22 mouse cellular contexts compared by ENCODE assay signal in the genomic region with DNA sequence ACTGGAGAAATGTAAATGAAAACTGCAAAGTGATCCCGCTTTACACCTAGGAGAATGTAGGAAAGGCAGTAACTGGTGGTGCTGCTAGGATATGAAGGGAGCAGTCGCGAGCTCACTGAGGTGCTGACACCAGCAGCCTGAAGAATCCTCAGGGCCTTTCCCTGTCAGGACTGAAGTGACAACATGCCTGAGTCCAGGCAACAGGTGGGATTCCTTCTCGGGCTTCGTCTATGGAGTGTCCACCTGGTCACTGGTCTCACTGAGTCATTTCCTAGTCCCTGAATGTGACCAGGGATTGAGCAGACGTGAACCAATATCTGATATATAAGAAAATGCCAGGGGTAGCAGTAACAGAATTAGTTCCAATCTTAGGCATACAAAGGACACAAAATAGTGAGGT. TPM values are rescaled to one million over a fixed set of nuclear protein-coding genes. Genes with fewer than 3 reads are reported as not detected.
DNase-seq lines count a peak whose midpoint lies in the region; ATAC-seq and TF ChIP-seq lines count a peak whose summit lies in the region.
"Had no signal": no experiment of that assay in that cellular context is flagged by ENCODE, and none has a peak within 500 bp of the region (broad histone marks: within the 10 kb centered on the region; RNA-seq: fewer than 3 reads in every experiment).

No protein-coding gene starts in this region.

- H3K4me2 ChIP-seq in myocyte (ENCODE audit: low read depth), result no peak overlapping the region

- no peak for ATAC-seq in activated CD4-positive, CD25-positive, alpha-beta regulatory T cell, adult 4 months
- ATAC-seq: CD4-positive, CD25-positive, alpha-beta regulatory T cell, adult 4 months; Patski had no signal

- H3K36me3 ChIP-seq in C2C12 (ENCODE audit: control insufficient read depth, insufficient read depth) (no peaks in the 10 kb centered on the region), myocyte (ENCODE audit: control insufficient read depth, insufficient read depth) (no peaks in the 10 kb centered on the region)
- H3K36me3 ChIP-seq: G1E had no signal

- peak; percentile 42 for DNase-seq in heart, adult 11 months
- DNase-seq in heart, adult 18-20 months, result no peak
- DNase-seq in urinary bladder, adult 18-20 months (ENCODE audit: low spot score in 2 of 2), result no peak
- DNase-seq: adrenal gland, adult 2 months; adrenal gland, adult 8-10 months; adrenal gland, postnatal 10 days; adrenal gland, postnatal 14 days; adrenal gland, postnatal 25 days; adrenal gland, postnatal 36 days; B cell, adult 2 months; cerebellum, adult 11 months; cerebellum, adult 11-12 months; cerebellum, adult 18-20 months; cerebellum, adult 2 months; cerebellum, adult 8-10 months had no signal

- no peak for TF ChIP-seq POLR2A in myocyte (IDR thresholded peaks at IDR 0.05; ENCODE audit: insufficient read length, low read depth)

- H3K79me2 ChIP-seq in C2C12 (ENCODE audit: control insufficient read depth, insufficient read depth) (no peaks in the 10 kb centered on the region), myocyte (ENCODE audit: control insufficient read depth, insufficient read depth) (no peaks in the 10 kb centered on the region)

- no peaks in the 10 kb centered on the region for H3K27me3 ChIP-seq in C2C12 (ENCODE audit: control insufficient read depth, insufficient read depth, insufficient read length)
- no peaks in the 10 kb centered on the region for H3K27me3 ChIP-seq in myocyte (ENCODE audit: control insufficient read depth, insufficient read depth, insufficient read length)
- H3K27me3 ChIP-seq: CH12.LX, Patski had no signal

- TF ChIP-seq CTCF in C2C12 (IDR thresholded peaks at IDR 0.05; ENCODE audit: control insufficient read depth, insufficient read depth, insufficient read length), result no peak

- H3ac ChIP-seq in C2C12 (ENCODE audit: control insufficient read depth, insufficient read length, low read depth) (no peak overlapping the region), myocyte (ENCODE audit: control insufficient read depth, insufficient read length) (no peak overlapping the region)

- no peaks in the 10 kb centered on the region for H3K79me3 ChIP-seq in C2C12 (ENCODE audit: low read depth)

- H3K4me3 ChIP-seq in C2C12 (ENCODE audit: insufficient read depth, poor library complexity, severe bottlenecking) (no peak overlapping the region), myocyte (no peak overlapping the region)

TF ChIP-seq in C2C12, 6 proteins besides CTCF, POLR2A, EP300 and RAD21:
- peak; percentile 41 for TF ChIP-seq MYOD1 (IDR thresholded peaks at IDR 0.05; ENCODE audit: control insufficient read depth, insufficient read length, low read depth)
- TF ChIP-seq USF1 (IDR thresholded peaks at IDR 0.05; ENCODE audit: low read depth), result no peak

TF ChIP-seq in myocyte, 11 proteins besides CTCF, POLR2A, EP300 and RAD21:
- no peak for TF ChIP-seq E2F4 (IDR thresholded peaks at IDR 0.05; ENCODE audit: insufficient read depth)
- no peak for TF ChIP-seq MAX (IDR thresholded peaks at IDR 0.05; ENCODE audit: low read depth)
- TF ChIP-seq POLR2AphosphoS2 (IDR thresholded peaks at IDR 0.05; ENCODE audit: insufficient read length, low read depth), result no peak
- TF ChIP-seq CEBPB (IDR thresholded peaks at IDR 0.05; ENCODE audit: insufficient read depth, poor library complexity, severe bottlenecking), result no peak
- no peak for TF ChIP-seq SRF (IDR thresholded peaks at IDR 0.05; ENCODE audit: control insufficient read depth, insufficient read length, low read depth)
- TF ChIP-seq MYOD1 (IDR thresholded peaks at IDR 0.05; ENCODE audit: control insufficient read depth in 1 of 3, insufficient read length in 2 of 3, low read depth in 2 of 3), result peak in 2 of 3 experiments; percentile 61 to 62

RNA-seq across cellular contexts. Expression of gene Arid3b, which starts 32.2 kb away (rescaled TPM):
- total RNA-seq in heart, adult 18-20 months (2021), result 1 to 10 TPM; 3.7 to 4.9 TPM
- polyA plus RNA-seq in C2C12 (2012; fragmentation: generic; extraction: Trizol), result 0.87 TPM
- 1.5 TPM for polyA plus RNA-seq in myocyte (2012; fragmentation: generic; extraction: Trizol)
- polyA plus RNA-seq in activated CD4-positive, CD25-positive, alpha-beta regulatory T cell, adult 4 months (2017; shearing (Covaris generic)), result 10 to 100 TPM; 23.3 to 26.5 TPM

RNA-seq across cellular contexts. Expression of gene Ubl7, which starts 42.0 kb away (rescaled TPM):
- total RNA-seq in heart, adult 18-20 months (2021), result 10 to 100 TPM; 84.5 to 91.1 TPM
- 59.0 TPM for polyA plus RNA-seq in C2C12 (2012; fragmentation: generic; extraction: Trizol)
- polyA plus RNA-seq in myocyte (2012; fragmentation: generic; extraction: Trizol), result 62.0 TPM
- polyA plus RNA-seq in activated CD4-positive, CD25-positive, alpha-beta regulatory T cell, adult 4 months (2017; shearing (Covaris generic)), result 100 to 1,000 TPM; 119 to 137 TPM
